ENCODE assay signal across 14 mouse cellular contexts in the genomic region with DNA sequence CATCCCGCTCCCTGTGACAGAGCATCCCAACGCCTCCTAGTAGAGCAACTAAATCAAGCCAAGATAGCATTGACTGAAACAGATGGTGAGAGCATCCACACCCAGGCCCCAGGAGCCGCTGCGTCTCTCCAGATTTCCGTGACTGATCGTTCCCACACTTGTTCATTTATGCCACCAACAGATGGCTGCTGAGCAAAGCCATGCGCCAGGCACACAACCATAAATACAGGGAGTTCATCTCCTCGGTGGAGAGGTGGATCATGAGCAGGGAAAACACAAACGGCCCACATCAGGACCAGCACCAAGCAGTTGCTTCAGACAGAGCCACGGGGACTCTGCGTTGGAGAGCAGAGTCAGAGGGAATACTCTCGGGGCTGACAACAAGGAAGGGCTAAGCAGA. TPM values are rescaled to one million over a fixed set of nuclear protein-coding genes. Genes with fewer than 3 reads are reported as not detected.
DNase-seq lines count a peak whose midpoint lies in the region; ATAC-seq lines count a peak whose summit lies in the region.
"Had no signal": no experiment of that assay in that cellular context is flagged by ENCODE, and none has a peak within 500 bp of the region (broad histone marks: within the 10 kb centered on the region; RNA-seq: fewer than 3 reads in every experiment).

No protein-coding gene starts in this region.

- intact Hi-C loops in left cerebral cortex, postnatal 36 days (cut with DNase I): loop anchor here (5.0 kb wide), 1 partner anchor 89 kb away; no protein-coding TSS in a partner anchor

- H3K4me2 ChIP-seq in kidney, embryonic 15.5 days: no peak overlapping the region
- H3K4me2 ChIP-seq: liver, embryonic 13.5 days had no signal

- H3K27me3 ChIP-seq in kidney, embryonic 15.5 days: no peaks in the 10 kb centered on the region
- H3K27me3 ChIP-seq: liver, embryonic 13.5 days had no signal

- no peak overlapping the region for H3K27ac ChIP-seq in kidney, embryonic 15.5 days
- H3K27ac ChIP-seq: kidney, postnatal 0 days; liver, embryonic 13.5 days had no signal

- H3K9ac ChIP-seq in kidney, embryonic 15.5 days: no peak overlapping the region
- H3K9ac ChIP-seq: liver, embryonic 13.5 days had no signal

- H3K4me1 ChIP-seq in kidney, embryonic 15.5 days: no peaks in the 10 kb centered on the region

- no peak for DNase-seq in cerebellum, postnatal 4 days (ENCODE audit: low spot score in 2 of 2)
- peak; percentile 76 for DNase-seq in cerebellum, adult 9-11 months
- peak; percentile 82 for DNase-seq in layer of hippocampus, adult 11-12 months (ENCODE audit: low spot score)
- peak; percentile 70 to 80 for DNase-seq in left cerebral cortex, postnatal 36 days (ENCODE audit: low spot score in 2 of 2)
- DNase-seq in urinary bladder, postnatal 10 days (ENCODE audit: low spot score): no peak

- H3K36me3 ChIP-seq in kidney, embryonic 15.5 days: peaks cover 93% of the 10 kb centered on the region

- WGBS in kidney, embryonic 15.5 days: 92% methylated on average over 12 of the region's 12 CpGs

- peak; percentile 45 for ATAC-seq in cerebellum, adult (ENCODE audit: insufficient number of reproducible peaks, low FRiP score, low TSS enrichment)
- no peak for ATAC-seq in kidney, embryonic 15.5 days (replicated peaks; ENCODE audit: low FRiP score)
- no peak for ATAC-seq in granulocyte monocyte progenitor cell, adult 5-6 weeks (replicated peaks; ENCODE audit: poor library complexity, severe bottlenecking)

- H3K9me3 ChIP-seq in kidney, embryonic 15.5 days (replicated peaks): no peaks in the 10 kb centered on the region
- H3K9me3 ChIP-seq: G1E; liver, embryonic 13.5 days had no signal

- H3K4me3 ChIP-seq in kidney, embryonic 15.5 days (replicated peaks): no peak overlapping the region
- H3K4me3 ChIP-seq: liver, embryonic 13.5 days had no signal

RNA-seq across cellular contexts. Expression of a gene that starts 20.8 kb away (rescaled TPM):
- 10 to 100 TPM; 66.4 to 85.5 TPM for total RNA-seq in left cerebral cortex, postnatal 36 days (2021)
- polyA plus RNA-seq in kidney, embryonic 15.5 days (2015; fragmentation: Nextera tagmentation; extraction: Ambion mirVana): 35.1 and 37.8 TPM in 2 replicates
- 48.8 and 68.8 TPM in 2 replicates for total RNA-seq in granulocyte monocyte progenitor cell, adult 5-6 weeks (2014; fragmentation: Nextera tagmentation)
- 23.0 and 24.9 TPM in 2 replicates for total RNA-seq in granulocyte monocyte progenitor cell, adult 5-6 weeks (2017)

RNA-seq across cellular contexts. Expression of a gene that starts 29.8 kb away (rescaled TPM):
- total RNA-seq in left cerebral cortex, postnatal 36 days (2021): 10 to 100 TPM; 43.5 to 50.0 TPM
- 81.8 and 84.2 TPM in 2 replicates for polyA plus RNA-seq in kidney, embryonic 15.5 days (2015; fragmentation: Nextera tagmentation; extraction: Ambion mirVana)
- total RNA-seq in granulocyte monocyte progenitor cell, adult 5-6 weeks (2014; fragmentation: Nextera tagmentation): 65.6 and 85.2 TPM in 2 replicates
- 45.0 and 61.0 TPM in 2 replicates for total RNA-seq in granulocyte monocyte progenitor cell, adult 5-6 weeks (2017)

RNA-seq across cellular contexts. Expression of a gene that starts 37.4 kb away (rescaled TPM):
- not detected for total RNA-seq in left cerebral cortex, postnatal 36 days (2021)
- 0.40 TPM in 1 of 2 replicates, not detected in the other for polyA plus RNA-seq in kidney, embryonic 15.5 days (2015; fragmentation: Nextera tagmentation; extraction: Ambion mirVana)
- total RNA-seq in granulocyte monocyte progenitor cell, adult 5-6 weeks (2014; fragmentation: Nextera tagmentation): not detected in 2 replicates
- not detected in 2 replicates for total RNA-seq in granulocyte monocyte progenitor cell, adult 5-6 weeks (2017)
- total RNA-seq: G1E; gastrocnemius, postnatal 25 days; megakaryocyte, adult 5-6 weeks had no signal
- polyA plus RNA-seq: G1E; liver, embryonic 13.5 days; spleen, adult 2 months had no signal

RNA-seq across cellular contexts. Expression of a gene that starts 37.8 kb away (rescaled TPM):
- 1 to 10 TPM in 1 of 2 experiments, under 1 TPM in 1; 0.91 to 2.0 TPM for total RNA-seq in left cerebral cortex, postnatal 36 days (2021)
- 42.2 and 43.8 TPM in 2 replicates for polyA plus RNA-seq in kidney, embryonic 15.5 days (2015; fragmentation: Nextera tagmentation; extraction: Ambion mirVana)
- total RNA-seq in granulocyte monocyte progenitor cell, adult 5-6 weeks (2014; fragmentation: Nextera tagmentation): 4.5 and 12.9 TPM in 2 replicates
- 4.4 and 4.7 TPM in 2 replicates for total RNA-seq in granulocyte monocyte progenitor cell, adult 5-6 weeks (2017)

RNA-seq across cellular contexts. Expression of a gene that starts 55.0 kb away (rescaled TPM):
- 10 to 100 TPM in 1 of 2 experiments, 1 to 10 TPM in 1; 6.2 to 11.4 TPM for total RNA-seq in left cerebral cortex, postnatal 36 days (2021)
- 12.6 and 15.8 TPM in 2 replicates for polyA plus RNA-seq in kidney, embryonic 15.5 days (2015; fragmentation: Nextera tagmentation; extraction: Ambion mirVana)
- total RNA-seq in granulocyte monocyte progenitor cell, adult 5-6 weeks (2014; fragmentation: Nextera tagmentation): not detected in 2 replicates
- total RNA-seq in granulocyte monocyte progenitor cell, adult 5-6 weeks (2017): not detected in 2 replicates
- total RNA-seq: megakaryocyte, adult 5-6 weeks had no signal

Comparison
In these comparisons a context has a peak if more than half of its experiments do, and no peak if none do; other contexts are left out.
1. DNase-seq: peak in cerebellum, adult 9-11 months (single experiment), layer of hippocampus, adult 11-12 months (single experiment) and left cerebral cortex, postnatal 36 days (2 of 2); none in cerebellum, postnatal 4 days (0 of 2) and urinary bladder, postnatal 10 days (single experiment).